Mouse (Mus musculus) lung, adult 2 months (tissue): ENCODE results near the gene Kidins220.

Experiments
- CTCF ChIP-seq: fragments of 200-500 bp; IDR thresholded peaks from 2 replicates; pipeline ENCODE4 v1.5.1; 2011; ENCODE audit warnings: mild to moderate bottlenecking, low read length, control low read depth; ENCODE audit not compliant: insufficient read depth
- POLR2A ChIP-seq: fragments of 200-500 bp; IDR thresholded peaks from 2 replicates; pipeline ENCODE4 v1.6.1; 2011; ENCODE audit warnings: low read depth, mild to moderate bottlenecking, control low read depth, low read length, borderline replicate concordance; ENCODE audit errors: extremely low read depth

DNA sequence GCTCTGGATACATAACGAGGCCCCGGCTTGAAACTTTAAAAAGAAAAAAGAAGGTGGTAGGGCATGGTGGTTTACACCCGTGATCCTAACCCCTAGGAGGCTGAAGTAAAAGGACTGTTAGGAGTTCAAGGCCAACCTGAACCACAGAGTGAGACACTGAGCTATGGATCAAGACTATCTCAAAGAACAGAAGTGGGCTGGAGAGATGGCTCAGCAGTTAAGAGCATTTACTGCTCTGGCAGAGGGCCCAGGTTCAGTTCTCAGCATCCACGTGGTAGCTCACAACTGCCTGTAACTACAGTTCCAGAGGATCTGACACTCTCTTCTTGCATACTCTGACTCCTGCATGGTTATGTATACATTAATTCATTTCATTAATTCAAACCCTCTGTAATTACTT is 31.3 kb upstream of the Kidins220 start:
- TF ChIP-seq POLR2A, result no peak
- TF ChIP-seq CTCF, result no peak
